Mouse (Mus musculus) embryonic facial prominence, embryonic 13.5 days (tissue): ENCODE data around the gene CN725425. TPM values are rescaled to one million over a fixed set of nuclear protein-coding genes. Genes with fewer than 3 reads are reported as not detected.

Experiments
- ATAC-seq: fragments of 200-750 bp; cut with Nextera tagmentation; 2 replicates; pipeline ENCODE4 v1.8.0; 2017; ENCODE audit warnings: low read depth; ENCODE audit not compliant: insufficient number of reproducible peaks, insufficient read depth, low FRiP score, low TSS enrichment
- H3K27ac ChIP-seq: fragments of 300-500 bp; sonication (generic); 2 replicates; pipeline ENCODE4 v1.5.1; 2015; ENCODE audit warnings: moderate library complexity, mild to moderate bottlenecking, inconsistent platforms
- H3K27me3 ChIP-seq: fragments of 300-500 bp; sonication (generic); 2 replicates; pipeline ENCODE4 v1.6.1; 2015; ENCODE audit warnings: mild to moderate bottlenecking, inconsistent platforms
- H3K36me3 ChIP-seq: fragments of 300-500 bp; sonication (generic); 2 replicates; pipeline ENCODE4 v1.6.1; 2015; ENCODE audit warnings: mild to moderate bottlenecking, inconsistent platforms
- H3K4me1 ChIP-seq: fragments of 300-500 bp; sonication (generic); 2 replicates; pipeline ENCODE4 v1.6.1; 2015; ENCODE audit warnings: inconsistent platforms
- H3K4me2 ChIP-seq: fragments of 300-500 bp; sonication (generic); 2 replicates; pipeline ENCODE4 v1.6.1; 2015; ENCODE audit warnings: moderate library complexity, mild to moderate bottlenecking, inconsistent platforms
- H3K4me3 ChIP-seq: fragments of 300-500 bp; sonication (generic); 2 replicates; pipeline ENCODE4 v1.5.1; 2015; ENCODE audit warnings: mild to moderate bottlenecking, inconsistent platforms
- H3K9ac ChIP-seq: fragments of 300-500 bp; sonication (generic); 2 replicates; pipeline ENCODE4 v1.6.1; 2015; ENCODE audit warnings: mild to moderate bottlenecking, inconsistent platforms
- H3K9me3 ChIP-seq: fragments of 300-500 bp; sonication (generic); 2 replicates; pipeline ENCODE4 v1.6.1; 2016; ENCODE audit warnings: inconsistent platforms
- WGBS: fragments of 180-500 bp; shearing (Covaris S2); methylation state at CpG from one replicate; pipeline ENCODE4 v1.1.7; 2015; ENCODE audit warnings: mixed read lengths; 5-methylcytosine and 5-hydroxymethylcytosine counted together
- polyA plus RNA-seq: library from polyadenylated mRNA; unstranded; fragments of >200 nt; fragmentation: Nextera tagmentation; extraction: Ambion mirVana; gene quantifications from 2 replicates; pipeline ENCODE4 v1.2.1, GENCODE M21; 2015

Gene CN725425
- polyA plus RNA-seq, result not detected in 2 replicates

GRCm38 (mm10) chr15:91199256-91199905 lies at the start of gene CN725425:
Gene CN725425 (plus strand): TSS chr15:91199494.
- Histone ChIP-seq H3K4me2 (no peak within 1 kb of the TSS), H3K27me3 (no peaks in the 10 kb centered on the region), H3K9me3 (no peaks in the 10 kb centered on the region), H3K27ac (no peak within 1 kb of the TSS), H3K9ac (no peak within 1 kb of the TSS), H3K4me1 (no peaks in the 10 kb centered on the region), H3K36me3 (no peaks in the 10 kb centered on the region), H3K4me3 (no peak within 1 kb of the TSS)
- WGBS, result 92% methylated on average over 30 of the region's 30 CpGs
- no peak for ATAC-seq

DNA sequence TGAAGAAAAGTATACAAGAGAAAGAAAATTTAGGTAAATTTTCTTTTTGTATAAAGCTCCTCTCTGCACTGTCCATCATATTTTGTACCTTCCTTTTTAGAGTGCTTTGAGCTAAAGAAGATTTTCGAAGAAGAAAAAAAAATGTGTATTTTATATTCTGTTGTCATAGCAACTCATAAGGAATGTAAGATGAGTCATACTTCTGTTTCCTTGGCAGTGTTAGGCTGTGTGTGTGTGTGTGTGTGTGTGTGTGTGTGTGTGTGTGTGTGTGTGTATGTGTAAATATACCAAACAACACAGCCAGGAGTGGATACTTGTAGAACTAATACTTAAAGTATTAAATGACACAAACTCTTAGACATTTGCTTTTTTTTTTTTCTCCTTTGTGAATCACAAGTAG lies 46.7 kb upstream of the CN725425 start:
- Histone ChIP-seq H3K36me3 (0 out of 2 replicates have a peak, but pooled peaks cover 4% of the 10 kb centered on the region), H3K4me1 (no peaks in the 10 kb centered on the region), H3K27me3 (no peaks in the 10 kb centered on the region), H3K27ac (no peak overlapping the region), H3K4me2 (no peak overlapping the region), H3K4me3 (no peak overlapping the region), H3K9ac (no peak overlapping the region), H3K9me3 (no peaks in the 10 kb centered on the region)
- WGBS, result 45% methylated on average over 1 of the region's 1 CpGs
- no peak for ATAC-seq

- Histone ChIP-seq H3K4me1 (no peaks in the 10 kb centered on the region), H3K4me3 (no peak overlapping the region), H3K27me3 (no peaks in the 10 kb centered on the region), H3K9ac (no peak overlapping the region), H3K4me2 (no peak overlapping the region), H3K27ac (no peak overlapping the region), H3K9me3 (no peaks in the 10 kb centered on the region), H3K36me3 (0 out of 2 replicates have a peak, but pooled peaks cover 4% of the 10 kb centered on the region)
- WGBS, result 66% methylated on average over 3 of the region's 3 CpGs
- no peak for ATAC-seq
These were observed 46.0 kb upstream of the CN725425 start for GRCm38 (mm10) chr15:91153311-91153710.

- Histone ChIP-seq H3K36me3 (no peaks in the 10 kb centered on the region), H3K27me3 (no peaks in the 10 kb centered on the region), H3K4me2 (no peak overlapping the region), H3K4me1 (no peaks in the 10 kb centered on the region), H3K9ac (no peak overlapping the region), H3K27ac (no peak overlapping the region), H3K9me3 (no peaks in the 10 kb centered on the region), H3K4me3 (no peak overlapping the region)
- ATAC-seq, result no peak
- WGBS, result 88% methylated on average over 5 of the region's 5 CpGs
These were observed 38.1 kb upstream of the CN725425 start for GRCm38 (mm10) chr15:91161153-91161552.

DNA sequence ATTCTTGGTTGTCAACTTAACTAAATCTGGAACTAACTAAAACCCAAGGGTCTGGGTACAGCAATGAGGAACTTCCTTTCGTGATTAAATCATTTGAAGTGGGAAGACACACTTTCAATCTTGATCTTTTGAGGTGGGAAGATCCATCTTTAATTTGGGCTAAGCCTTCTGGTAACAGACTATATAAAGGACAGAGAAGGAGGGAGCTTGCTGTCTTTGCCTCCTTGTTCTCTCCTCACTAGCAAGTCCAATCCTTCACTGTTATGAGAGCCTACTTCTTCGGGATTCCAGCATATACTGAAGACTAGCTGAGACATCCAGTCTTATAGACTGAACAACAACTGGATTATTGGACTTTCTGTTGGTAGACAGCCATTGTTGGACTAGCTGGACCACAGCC lies 35.8 kb upstream of the CN725425 start:
- Histone ChIP-seq H3K36me3 (no peaks in the 10 kb centered on the region), H3K4me3 (no peak overlapping the region), H3K27ac (no peak overlapping the region), H3K27me3 (no peaks in the 10 kb centered on the region), H3K9ac (no peak overlapping the region), H3K9me3 (no peaks in the 10 kb centered on the region), H3K4me1 (no peaks in the 10 kb centered on the region), H3K4me2 (no peak overlapping the region)
- WGBS, result 81% methylated on average over 2 of the region's 2 CpGs
- ATAC-seq, result no peak

DNA sequence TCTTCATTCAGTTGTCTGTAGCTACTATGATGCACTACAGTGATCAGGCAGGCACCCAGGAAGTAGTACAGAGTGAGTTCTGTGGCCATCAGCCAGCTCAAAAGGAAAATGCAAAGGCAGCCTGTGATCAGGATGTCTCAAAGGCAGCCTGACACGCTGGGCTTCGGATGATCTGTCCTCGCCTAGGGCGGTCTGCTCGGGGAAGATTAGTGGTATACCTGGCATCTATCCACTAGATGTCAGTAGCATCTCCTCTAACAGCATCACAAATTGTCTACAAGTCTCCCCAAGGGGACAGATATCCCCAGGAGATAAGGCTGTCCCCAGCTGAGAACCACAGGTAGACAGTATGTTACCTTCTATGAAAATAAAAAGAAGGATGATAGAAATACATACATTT lies 34.3 kb upstream of the CN725425 start:
- Histone ChIP-seq H3K4me1 (no peaks in the 10 kb centered on the region), H3K9me3 (no peaks in the 10 kb centered on the region), H3K4me2 (no peak overlapping the region), H3K27me3 (no peaks in the 10 kb centered on the region), H3K27ac (no peak overlapping the region), H3K36me3 (no peaks in the 10 kb centered on the region), H3K9ac (no peak overlapping the region), H3K4me3 (no peak overlapping the region)
- no peak for ATAC-seq
- 4% methylated on average over 5 of the region's 5 CpGs for WGBS

- Histone ChIP-seq H3K27me3 (no peaks in the 10 kb centered on the region), H3K4me3 (no peak overlapping the region), H3K4me2 (no peak overlapping the region), H3K4me1 (peaks cover 15% of the 10 kb centered on the region), H3K27ac (no peak overlapping the region), H3K9me3 (no peaks in the 10 kb centered on the region), H3K36me3 (no peaks in the 10 kb centered on the region), H3K9ac (no peak overlapping the region)
- peak; percentile 48; the same call in 1 of the 2 replicates for ATAC-seq
- 78% methylated on average over 13 of the region's 13 CpGs for WGBS
These were observed 31.3 kb upstream of the CN725425 start for GRCm38 (mm10) chr15:91167850-91168562.

DNA sequence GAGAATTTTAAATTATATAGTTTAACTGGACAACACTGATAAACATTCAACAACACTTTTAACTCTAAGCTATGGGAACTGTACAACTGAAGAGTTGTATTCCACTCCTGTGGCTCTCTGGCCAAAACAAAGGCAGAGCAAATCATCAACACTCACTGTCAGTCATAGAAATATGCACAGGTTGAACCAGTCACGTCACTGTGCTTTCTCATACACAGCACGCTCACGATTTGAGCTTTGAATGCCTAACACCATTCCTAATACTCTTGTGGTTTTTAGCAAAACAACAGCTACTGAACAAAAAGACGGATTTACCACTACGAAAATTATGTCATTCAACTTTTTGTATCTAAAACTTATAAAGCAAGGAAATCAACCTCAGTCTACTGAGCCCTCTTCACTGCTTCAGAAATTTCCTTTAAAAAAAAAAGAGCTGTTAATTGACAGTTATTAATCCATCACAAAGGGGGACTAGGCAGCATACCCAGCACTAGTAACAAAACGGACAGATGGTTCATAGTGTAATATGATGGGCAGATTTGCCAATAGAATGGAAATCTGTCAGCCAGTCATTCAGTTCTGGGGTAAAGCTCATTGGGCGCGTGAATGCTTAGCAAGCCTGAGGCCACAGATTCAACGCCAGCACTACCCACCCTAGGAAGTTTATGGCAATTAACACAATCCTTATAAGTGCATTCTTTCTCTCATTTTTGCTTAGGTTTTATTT lies 28.5 kb upstream of the CN725425 start:
- peaks cover 15% of the 10 kb centered on the region for H3K4me1 ChIP-seq
- ATAC-seq, result no peak
- no peak overlapping the region for H3K27ac ChIP-seq
- no peak overlapping the region for H3K4me3 ChIP-seq
- no peaks in the 10 kb centered on the region for H3K9me3 ChIP-seq
- WGBS, result 62% methylated on average over 9 of the region's 9 CpGs
- no peaks in the 10 kb centered on the region for H3K27me3 ChIP-seq
- H3K9ac ChIP-seq, result no peak overlapping the region
- H3K4me2 ChIP-seq, result no peak overlapping the region
- no peaks in the 10 kb centered on the region for H3K36me3 ChIP-seq

DNA sequence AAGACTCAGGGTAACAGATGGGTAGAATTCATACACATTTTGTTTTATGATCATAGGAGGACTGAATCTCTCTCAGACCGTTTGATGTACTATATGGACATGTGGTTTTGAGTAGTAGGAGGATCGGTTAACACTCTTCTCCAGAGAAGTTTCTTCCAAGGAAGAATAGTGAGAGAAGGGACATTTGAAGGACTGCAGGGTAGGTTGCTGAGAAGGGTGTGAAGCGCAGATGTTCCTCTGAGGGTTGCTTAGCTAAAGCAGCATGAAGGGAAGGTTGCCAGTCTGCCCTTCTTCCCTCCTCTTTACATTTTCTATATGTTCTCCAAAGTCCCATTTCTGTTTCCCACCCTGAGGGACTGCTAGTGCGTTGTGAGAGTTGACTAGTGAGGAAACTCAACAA lies 28.0 kb upstream of the CN725425 start:
- no peak for ATAC-seq
- Histone ChIP-seq H3K4me1 (peaks cover 15% of the 10 kb centered on the region), H3K36me3 (no peaks in the 10 kb centered on the region), H3K4me3 (no peak overlapping the region), H3K9ac (no peak overlapping the region), H3K4me2 (no peak overlapping the region), H3K27ac (no peak overlapping the region), H3K9me3 (no peaks in the 10 kb centered on the region), H3K27me3 (no peaks in the 10 kb centered on the region)
- 49% methylated on average over 4 of the region's 4 CpGs for WGBS

DNA sequence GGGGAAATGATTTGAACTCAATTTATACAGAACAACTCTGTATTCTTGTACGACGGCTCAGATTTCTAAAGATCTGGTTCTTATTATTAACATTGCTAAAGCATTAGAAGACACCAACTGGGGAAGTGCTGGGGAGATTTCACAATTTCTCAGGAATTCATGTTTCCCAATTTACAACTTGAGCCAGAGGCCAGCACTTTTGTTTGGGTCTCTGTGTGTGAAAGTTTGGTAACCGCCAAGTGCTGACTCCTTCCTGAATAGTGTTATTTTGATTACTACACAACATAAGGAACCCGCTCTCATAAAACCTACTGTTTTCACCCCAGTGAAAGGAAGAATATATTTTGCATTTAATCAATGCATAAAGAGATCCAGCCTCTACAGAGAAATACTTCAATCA lies 27.1 kb upstream of the CN725425 start:
- Histone ChIP-seq H3K4me3 (no peak overlapping the region), H3K4me1 (peaks cover 15% of the 10 kb centered on the region), H3K9me3 (no peaks in the 10 kb centered on the region), H3K36me3 (no peaks in the 10 kb centered on the region), H3K9ac (no peak overlapping the region), H3K27ac (no peak overlapping the region), H3K27me3 (no peaks in the 10 kb centered on the region), H3K4me2 (peak overlapping the region; percentile 5; the same call in 1 of the 2 replicates)
- 43% methylated on average over 4 of the region's 4 CpGs for WGBS
- no peak for ATAC-seq

DNA sequence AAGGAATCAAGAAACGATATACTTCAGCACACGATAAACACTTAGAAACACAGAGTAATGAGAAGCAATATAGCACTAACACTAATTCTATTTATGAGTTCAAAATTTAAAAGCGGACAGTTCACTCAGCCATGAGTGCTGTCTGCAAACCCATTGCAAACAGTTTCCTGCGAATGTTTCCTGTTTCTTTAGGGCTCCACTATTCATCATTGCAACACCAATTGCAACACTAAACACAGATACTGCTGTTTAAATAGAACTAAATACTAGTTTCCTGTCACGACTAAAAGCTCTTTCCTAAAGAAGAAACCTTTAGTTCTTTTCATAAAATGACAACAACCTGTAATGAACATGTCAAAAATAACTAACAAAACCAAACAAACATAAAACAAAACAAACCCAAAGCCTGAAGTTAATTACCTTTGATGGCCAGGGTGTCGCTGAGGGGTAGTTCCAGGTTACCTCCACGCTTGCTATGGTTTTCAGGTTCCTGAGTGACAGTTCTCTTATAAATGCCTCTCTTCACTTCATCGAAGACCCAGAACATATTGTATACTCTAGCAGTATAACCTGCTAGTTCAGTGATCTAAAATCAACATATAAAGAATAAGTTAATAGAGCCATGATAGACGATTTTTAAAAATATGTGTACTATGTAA lies 20.5 kb upstream of the CN725425 start:
- 68% methylated on average over 9 of the region's 9 CpGs for WGBS
- no peak overlapping the region for H3K4me2 ChIP-seq

More for the DNA sequence above, 20.5 kb upstream of the CN725425 start:
- Histone ChIP-seq H3K9me3 (no peaks in the 10 kb centered on the region), H3K4me3 (no peak overlapping the region), H3K27me3 (no peaks in the 10 kb centered on the region), H3K4me1 (no peaks in the 10 kb centered on the region), H3K9ac (no peak overlapping the region), H3K27ac (no peak overlapping the region), H3K36me3 (no peaks in the 10 kb centered on the region)
- no peak for ATAC-seq
